Mouse (Mus musculus) C2C12 (cell line): ENCODE data around the gene Chst1. TPM values are rescaled to one million over a fixed set of nuclear protein-coding genes. Genes with fewer than 3 reads are reported as not detected.

ENCODE experiments used
- H3K27me3 ChIP-seq: one replicate; pipeline ENCODE4 v1.6.1; 2011; ENCODE audit not compliant: control insufficient read depth, insufficient read depth, insufficient read length
- H3K36me3 ChIP-seq: one replicate; pipeline ENCODE4 v1.6.1; 2011; ENCODE audit not compliant: control insufficient read depth, insufficient read depth
- H3K4me3 ChIP-seq: one replicate; pipeline ENCODE4 v1.5.1; 2011; ENCODE audit warnings: mild to moderate bottlenecking, control low read depth; ENCODE audit not compliant: poor library complexity, insufficient read depth, severe bottlenecking
- H3K79me2 ChIP-seq: one replicate; pipeline ENCODE4 v1.6.1; 2011; ENCODE audit not compliant: control insufficient read depth, insufficient read depth
- H3K79me3 ChIP-seq: one replicate; pipeline ENCODE4 v1.6.1; 2011; ENCODE audit warnings: low read depth, control low read depth
- H3ac ChIP-seq: one replicate; pipeline ENCODE3; 2011; ENCODE audit warnings: low read depth; ENCODE audit not compliant: control insufficient read depth, insufficient read length
- CEBPB ChIP-seq: IDR thresholded peaks from one replicate; pipeline ENCODE4 v1.6.1; 2011; ENCODE audit warnings: low read depth, mild to moderate bottlenecking, control low read depth, moderate library complexity
- CTCF ChIP-seq: IDR thresholded peaks from one replicate; pipeline ENCODE4 v1.5.1; 2011; ENCODE audit not compliant: control insufficient read depth, insufficient read depth, insufficient read length
- FOSL1 ChIP-seq: IDR thresholded peaks from one replicate; pipeline ENCODE4 v1.8.0; 2011; ENCODE audit warnings: mild to moderate bottlenecking, low read length; ENCODE audit not compliant: poor library complexity, insufficient read depth, severe bottlenecking
- MAX ChIP-seq: IDR thresholded peaks from one replicate; pipeline ENCODE4 v1.6.1; 2011; ENCODE audit warnings: mild to moderate bottlenecking, control low read depth
- MYOD1 ChIP-seq: IDR thresholded peaks from one replicate; pipeline ENCODE4 v1.6.1; 2011; ENCODE audit warnings: low read depth; ENCODE audit not compliant: control insufficient read depth, insufficient read length
- MYOG ChIP-seq: IDR thresholded peaks from one replicate; pipeline ENCODE4 v1.6.1; 2011; ENCODE audit not compliant: control insufficient read depth, insufficient read length; ENCODE audit errors: extremely low read depth
- USF1 ChIP-seq: IDR thresholded peaks from one replicate; pipeline ENCODE4 v1.6.1; 2011; ENCODE audit warnings: low read depth, mild to moderate bottlenecking, control low read depth, moderate library complexity
- polyA plus RNA-seq: library from polyadenylated mRNA; unstranded; fragments of >200 nt; fragmentation: generic; extraction: Trizol; gene quantifications from one replicate; pipeline ENCODE4 v1.2.1, GENCODE M21; 2012; ENCODE audit warnings: missing spikeins

Chst1 gene
- polyA plus RNA-seq, 1 experiment: 13.1 TPM

DNA sequence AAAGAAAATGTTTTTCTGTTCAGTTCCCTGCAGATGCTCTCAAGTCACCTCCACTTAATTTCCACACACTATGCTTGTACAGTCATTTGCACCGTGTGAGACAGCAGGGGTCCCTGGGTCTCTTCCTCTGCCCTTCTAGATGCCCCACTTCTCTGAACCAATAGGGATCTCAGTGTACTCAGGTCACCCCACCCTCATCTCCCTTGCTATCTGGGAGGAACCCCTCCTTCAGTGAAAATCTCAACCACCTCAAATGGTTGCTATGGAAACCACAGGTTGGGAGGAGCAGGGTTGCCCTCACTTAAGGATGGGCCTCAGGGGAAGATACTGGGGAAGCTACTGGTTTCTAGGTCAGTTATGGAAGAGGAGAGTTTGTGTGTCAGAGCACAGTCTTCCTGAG lies 32.5 kb downstream of the Chst1 start:
- Histone ChIP-seq H3K27me3 (peaks cover 4% of the 10 kb centered on the region), H3K36me3 (no peaks in the 10 kb centered on the region), H3ac (no peak overlapping the region), H3K4me3 (no peak overlapping the region), H3K79me2 (no peaks in the 10 kb centered on the region), H3K79me3 (no peaks in the 10 kb centered on the region)
- TF ChIP-seq MYOG (no peak), CEBPB (no peak), MAX (no peak), MYOD1 (no peak), USF1 (no peak), CTCF (no peak), FOSL1 (no peak)

DNA sequence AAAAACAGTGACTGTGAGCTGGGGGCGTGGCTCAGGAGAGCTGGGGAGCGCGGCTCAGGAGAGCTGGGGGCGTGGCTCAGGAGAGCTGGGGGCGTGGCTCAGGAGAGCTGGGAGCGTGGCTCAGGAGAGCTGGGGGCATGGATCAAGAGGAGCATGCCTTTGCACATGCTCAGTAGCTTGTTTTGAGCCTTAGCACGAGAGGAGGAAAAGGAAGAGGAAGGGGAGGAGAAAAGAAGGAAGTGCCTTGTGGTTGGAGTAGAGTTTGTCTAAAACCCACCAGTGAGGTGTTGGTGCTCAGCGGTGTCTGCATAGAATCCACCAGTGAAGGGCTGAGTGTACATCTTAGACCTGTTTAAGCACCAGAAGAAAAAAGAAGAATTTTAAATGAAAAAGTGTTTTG lies 41.0 kb downstream of the Chst1 start:
- TF ChIP-seq MYOD1: no peak
- no peak for TF ChIP-seq CTCF
- no peak for TF ChIP-seq MAX
- TF ChIP-seq USF1: no peak
- TF ChIP-seq MYOG: no peak
- no peak for TF ChIP-seq CEBPB
- no peak for TF ChIP-seq FOSL1

DNA sequence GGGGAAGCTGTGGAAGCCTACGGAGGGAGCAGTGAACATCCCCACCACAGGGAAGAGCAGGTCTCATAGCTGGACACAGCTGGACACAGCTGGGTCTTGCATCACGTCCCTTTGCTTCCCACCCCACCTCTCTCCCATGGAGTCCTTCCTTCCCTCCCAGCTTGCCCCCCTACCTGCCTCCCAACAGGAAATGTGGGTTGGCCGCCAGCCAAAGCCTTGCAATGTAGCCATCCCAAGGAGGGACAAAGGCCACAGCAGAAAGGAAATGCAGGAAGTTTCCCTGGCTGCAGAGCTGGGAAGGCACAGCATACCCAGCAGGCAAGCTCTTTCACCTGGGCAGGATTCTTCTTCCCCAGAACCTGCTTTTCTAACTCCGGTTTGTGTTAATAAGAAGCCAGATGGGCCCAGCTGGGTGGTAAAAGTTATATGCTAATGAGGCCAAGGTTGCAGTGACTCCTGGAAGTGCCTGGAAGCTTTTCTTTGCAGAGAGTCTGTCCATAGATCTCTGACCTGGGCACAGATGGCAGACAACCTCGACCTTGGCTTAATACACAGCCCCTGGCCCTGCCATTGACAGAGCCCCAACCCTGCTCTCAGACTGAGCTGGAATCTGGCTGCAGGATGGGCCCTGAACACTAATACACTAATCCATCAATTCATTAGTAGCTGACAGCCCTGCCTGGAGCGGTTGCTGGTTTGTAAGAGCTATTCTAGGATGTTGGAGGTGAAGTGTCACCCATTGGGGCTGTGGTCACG lies 46.0 kb downstream of the Chst1 start:
- Histone ChIP-seq H3ac (no peak overlapping the region), H3K79me2 (no peaks in the 10 kb centered on the region), H3K79me3 (no peaks in the 10 kb centered on the region), H3K4me3 (no peak overlapping the region), H3K36me3 (no peaks in the 10 kb centered on the region), H3K27me3 (peaks cover 26% of the 10 kb centered on the region)
- TF ChIP-seq CTCF: no peak
- TF ChIP-seq FOSL1: no peak
- no peak for TF ChIP-seq USF1
- TF ChIP-seq MAX: no peak
- no peak for TF ChIP-seq MYOD1
- TF ChIP-seq CEBPB: no peak
- TF ChIP-seq MYOG: no peak

More for the DNA sequence above, 41.0 kb downstream of the Chst1 start:
- Histone ChIP-seq H3K27me3 (peaks cover 17% of the 10 kb centered on the region), H3ac (no peak overlapping the region), H3K79me3 (no peaks in the 10 kb centered on the region), H3K79me2 (no peaks in the 10 kb centered on the region), H3K4me3 (no peak overlapping the region), H3K36me3 (no peaks in the 10 kb centered on the region)

DNA sequence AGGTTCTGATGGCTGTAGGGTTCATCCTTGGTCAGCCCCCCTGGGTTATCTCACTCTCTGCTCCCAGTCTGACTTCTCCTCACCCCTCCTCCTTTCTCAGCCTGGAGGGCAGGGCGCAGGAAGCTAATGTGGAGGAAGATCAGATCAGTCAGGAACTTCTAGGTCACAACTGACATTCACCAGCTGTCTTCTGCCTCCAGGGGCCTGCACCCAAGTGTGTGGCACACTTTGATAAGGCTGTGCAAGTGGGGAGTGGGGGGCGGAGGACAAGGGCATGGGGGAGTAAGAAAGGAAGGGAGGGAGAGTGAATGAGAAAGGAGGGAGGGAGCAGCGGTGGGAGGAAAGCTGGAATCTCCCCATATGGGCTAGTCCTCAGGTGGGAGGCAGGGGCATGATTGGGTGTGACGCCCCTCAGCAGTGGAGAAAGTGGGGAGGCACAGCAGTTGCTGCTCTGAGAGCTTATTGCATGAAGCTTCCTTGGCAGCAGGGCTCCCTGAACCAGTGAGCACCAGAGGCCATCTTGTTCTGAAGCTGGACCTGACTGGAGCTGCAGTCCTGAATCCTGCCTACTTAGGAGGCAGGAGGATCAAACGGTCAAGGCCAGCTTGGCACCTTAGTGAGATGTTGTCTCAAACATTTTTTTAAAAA lies 49.8 kb downstream of the Chst1 start:
- no peaks in the 10 kb centered on the region for H3K36me3 ChIP-seq
- no peak overlapping the region for H3K4me3 ChIP-seq
- H3K79me3 ChIP-seq: no peaks in the 10 kb centered on the region
- no peaks in the 10 kb centered on the region for H3K79me2 ChIP-seq
- H3K27me3 ChIP-seq: peaks cover 42% of the 10 kb centered on the region
- no peak for TF ChIP-seq CEBPB
- TF ChIP-seq CTCF: no peak
- TF ChIP-seq USF1: no peak
- no peak for TF ChIP-seq MAX
- TF ChIP-seq MYOD1: no peak
- TF ChIP-seq FOSL1: no peak
- TF ChIP-seq MYOG: no peak
- no peak overlapping the region for H3ac ChIP-seq

DNA sequence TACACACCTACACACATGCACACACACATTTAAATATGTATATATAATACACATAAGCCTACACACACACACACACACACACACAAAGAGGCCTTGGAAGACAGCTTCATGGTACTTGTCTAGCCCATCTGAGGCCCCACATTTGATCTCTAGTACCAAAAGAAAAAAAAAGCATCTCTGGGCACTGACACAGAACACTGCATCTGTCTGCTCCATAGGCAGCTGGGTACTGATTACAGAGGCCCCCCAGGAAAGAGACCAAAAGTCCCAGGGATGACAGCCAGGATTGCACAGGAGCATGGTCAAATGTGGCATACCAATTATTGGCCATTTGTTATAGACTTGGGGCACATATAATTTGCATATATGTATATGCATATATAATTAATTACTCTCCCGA lies 50.9 kb downstream of the Chst1 start:
- TF ChIP-seq FOSL1 (no peak), MYOG (no peak)
- H3K79me2 ChIP-seq: no peaks in the 10 kb centered on the region
- H3K4me3 ChIP-seq: no peak overlapping the region
- H3K36me3 ChIP-seq: no peaks in the 10 kb centered on the region
- no peaks in the 10 kb centered on the region for H3K79me3 ChIP-seq
- peaks cover 43% of the 10 kb centered on the region for H3K27me3 ChIP-seq
- H3ac ChIP-seq: no peak overlapping the region
